Mouse (Mus musculus): Measurements from ENCODE around the gene Kat6b.

The Kat6b gene

GRCm38 (mm10) chr14:21525674-21526073 is 44.4 kb downstream of the Kat6b start:
- no peak for DNase-seq

- DNase-seq, result no peak
Measured at GRCm38 (mm10) chr14:21533566-21533965, 52.3 kb downstream of the Kat6b start.

DNA sequence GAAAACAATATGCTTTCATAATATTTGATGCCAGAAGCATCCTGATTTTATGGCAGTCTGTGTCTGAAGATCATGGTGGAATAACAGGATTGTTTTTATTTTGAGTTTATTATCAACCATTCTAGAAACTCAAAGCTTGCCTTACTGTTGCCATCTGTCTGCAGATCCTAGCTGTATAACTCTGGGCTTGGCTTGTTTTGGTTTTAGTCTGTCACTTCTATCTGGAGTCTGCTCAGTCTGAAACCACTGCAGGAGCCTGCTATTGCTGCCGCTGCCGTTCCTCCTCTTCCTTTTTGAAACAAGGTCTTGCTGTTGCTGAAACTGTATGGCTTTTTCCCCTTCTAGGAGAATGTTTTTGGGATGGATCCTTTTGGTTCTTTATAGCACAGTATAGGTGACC is 52.8 kb downstream of the Kat6b start:
- DNase-seq, result no peak

- no peak for DNase-seq
Measured at GRCm38 (mm10) chr14:21534542-21535272, 53.5 kb downstream of the Kat6b start.

DNA sequence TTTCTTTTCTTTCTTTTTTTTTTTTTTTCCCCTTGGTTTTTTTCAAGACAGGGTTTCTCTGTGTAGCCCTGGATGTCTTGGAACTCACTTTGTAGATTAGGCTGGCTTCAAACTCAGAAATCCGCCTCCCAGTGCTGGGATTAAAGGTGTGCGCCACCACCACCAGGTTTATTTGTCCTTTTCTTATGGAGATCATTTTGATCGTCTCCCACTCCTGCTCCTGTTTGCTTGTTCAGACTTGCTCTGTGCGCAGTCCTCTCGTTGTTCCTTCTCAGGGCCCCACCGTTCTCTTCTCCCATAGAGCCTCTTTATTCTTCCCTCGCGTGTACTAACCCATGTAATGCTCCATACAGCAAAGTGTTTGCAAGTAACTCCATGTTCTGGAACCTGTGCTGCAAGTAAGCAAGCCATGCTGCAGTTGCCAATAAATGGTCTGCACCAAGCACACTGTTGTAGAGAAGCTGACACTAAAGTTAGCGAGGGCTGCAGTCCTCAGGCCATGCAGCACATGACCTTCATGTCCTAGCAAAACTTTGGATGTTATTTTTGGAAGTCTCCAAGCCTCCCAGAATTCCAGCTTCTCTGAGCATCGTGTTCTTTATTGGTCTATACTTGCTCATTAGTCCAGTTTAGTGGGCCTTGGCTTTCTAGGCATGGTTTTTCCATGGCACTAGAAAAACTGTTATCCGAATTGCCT is 55.4 kb downstream of the Kat6b start:
- no peak for DNase-seq

DNA sequence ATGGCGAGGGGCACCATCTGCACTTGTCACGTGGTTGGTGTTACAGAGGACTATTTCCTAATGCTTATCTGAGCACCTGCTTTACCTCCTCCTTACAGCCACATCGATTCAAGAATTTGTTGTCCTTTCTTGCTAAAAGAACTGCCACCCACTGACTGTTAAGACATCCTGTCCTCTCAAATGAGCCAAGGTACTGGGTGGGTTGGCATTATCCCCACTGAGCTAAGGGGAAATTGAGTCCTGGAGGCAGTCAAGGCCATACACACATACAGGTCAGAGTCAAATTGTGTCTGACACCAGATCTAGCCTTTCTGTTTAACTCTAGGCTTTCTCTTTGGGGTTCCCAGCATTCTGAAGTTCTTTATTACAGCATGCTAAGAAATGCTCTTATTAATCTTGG is 56.6 kb downstream of the Kat6b start:
- no peak for DNase-seq

DNA sequence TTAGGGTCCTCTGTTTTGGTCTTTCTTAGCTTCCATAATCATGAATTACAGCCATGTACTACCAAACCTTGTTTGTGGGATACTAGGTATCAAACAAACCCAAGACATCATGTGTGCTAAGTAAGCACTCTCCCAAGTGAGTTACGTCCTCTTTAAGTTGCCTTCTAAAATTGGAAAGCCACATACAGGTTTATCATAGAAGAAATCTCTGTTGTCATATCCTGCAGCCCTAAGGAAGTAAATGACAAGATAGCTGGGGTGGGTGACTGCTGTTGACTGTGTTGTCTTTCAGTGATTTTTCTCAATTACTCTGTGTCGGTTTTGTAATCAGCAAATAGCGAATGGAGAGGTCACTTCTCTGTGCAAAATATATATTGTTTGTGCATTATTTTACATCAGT is 58.5 kb downstream of the Kat6b start:
- no peak for DNase-seq

DNA sequence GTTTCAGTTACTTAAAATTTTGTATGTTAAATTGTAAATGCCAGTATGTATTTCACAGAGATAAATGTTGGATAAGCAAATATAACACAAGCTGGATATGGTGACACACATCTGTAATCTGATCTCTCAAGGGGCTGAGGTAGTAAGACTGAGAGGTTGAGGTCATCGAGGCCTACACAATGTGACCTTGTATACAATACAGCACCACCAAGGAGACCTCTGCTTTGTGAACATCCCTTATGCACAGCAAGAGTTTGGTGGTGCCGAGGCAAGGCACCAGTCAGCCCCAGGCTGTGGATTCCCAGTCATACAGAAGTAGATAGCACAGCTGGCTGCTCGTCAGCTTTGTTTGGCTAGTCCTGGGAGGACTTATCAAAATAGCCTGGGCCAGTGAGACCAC is 59.1 kb downstream of the Kat6b start:
- DNase-seq, result no peak

- no peak for DNase-seq
Measured at GRCm38 (mm10) chr14:21545529-21545928, 64.3 kb downstream of the Kat6b start.

GRCm38 (mm10) chr14:21546351-21546750 is 65.1 kb downstream of the Kat6b start:
- DNase-seq, result no peak

GRCm38 (mm10) chr14:21547297-21547696 is 66.1 kb downstream of the Kat6b start:
- DNase-seq, result no peak

GRCm38 (mm10) chr14:21547965-21548364 is 66.7 kb downstream of the Kat6b start:
- no peak for DNase-seq

GRCm38 (mm10) chr14:21548952-21549607 is 67.8 kb downstream of the Kat6b start:
- DNase-seq, result no peak

DNA sequence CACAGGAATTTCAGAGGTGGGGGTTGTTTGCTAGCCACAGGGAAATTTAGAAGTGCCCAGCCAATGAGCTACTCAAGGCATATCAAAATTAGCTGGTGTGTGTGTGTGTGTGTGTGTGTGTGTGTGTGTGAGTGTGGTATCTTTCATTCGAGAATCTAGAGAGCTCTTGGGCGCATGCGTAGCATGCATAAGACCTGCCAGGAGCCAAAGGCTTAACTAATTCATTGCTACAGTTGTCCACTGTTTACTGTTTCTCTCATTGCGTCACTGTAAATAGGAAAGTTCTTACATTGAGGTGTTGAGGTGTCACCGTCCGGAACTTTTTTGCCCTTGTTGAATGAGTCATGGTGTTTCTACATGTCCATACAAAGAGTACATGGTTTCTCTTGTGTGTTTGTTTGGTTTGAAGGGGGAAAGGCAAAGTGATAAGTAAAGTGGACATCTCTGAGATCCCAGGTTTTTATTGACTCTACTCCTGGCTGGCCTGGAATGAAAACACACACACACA is 68.4 kb downstream of the Kat6b start:
- no peak for DNase-seq

DNA sequence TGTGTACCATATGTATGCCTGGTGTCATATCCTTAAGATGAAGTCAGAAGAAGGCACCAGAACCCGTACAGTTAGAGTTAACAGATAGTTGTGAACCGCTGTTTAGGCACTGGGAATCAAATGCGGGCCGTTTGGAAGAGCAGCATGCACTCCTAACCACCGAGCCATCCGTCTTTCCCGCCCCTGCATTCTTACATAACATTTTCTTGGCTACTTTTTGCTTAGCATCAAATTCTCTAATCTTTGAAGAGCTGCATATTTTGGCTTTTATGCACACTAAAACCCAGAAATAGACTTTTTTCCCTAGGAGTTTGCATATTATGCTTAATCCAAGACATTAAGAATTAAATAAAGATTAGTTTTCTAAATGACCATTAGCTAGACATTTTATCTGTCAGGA is 69.3 kb downstream of the Kat6b start:
- DNase-seq, result no peak

DNA sequence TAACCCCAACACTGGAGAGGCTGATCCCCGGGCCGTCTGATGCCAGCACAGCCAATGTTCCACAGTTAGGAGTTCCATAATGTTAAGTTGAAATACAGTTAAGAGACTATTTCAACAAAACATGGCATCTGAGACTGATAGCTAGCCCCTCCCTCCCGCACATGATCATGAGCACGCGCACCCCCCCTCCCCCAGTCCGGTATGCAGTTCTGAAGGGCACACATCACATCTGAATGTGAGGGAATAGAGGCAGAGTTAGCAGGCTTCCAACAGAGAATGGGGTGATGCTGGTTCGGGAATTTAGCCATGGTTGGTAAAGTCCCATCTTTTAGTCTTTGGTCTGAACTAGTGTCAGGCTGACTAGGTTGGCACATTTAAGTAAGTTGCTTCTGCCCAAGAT is 70.4 kb downstream of the Kat6b start:
- no peak for DNase-seq

- DNase-seq, result peak; percentile 47
Measured at GRCm38 (mm10) chr14:21552958-21553357, 71.7 kb downstream of the Kat6b start.

- no peak for DNase-seq
Measured at GRCm38 (mm10) chr14:21554046-21554445, 72.8 kb downstream of the Kat6b start.

DNA sequence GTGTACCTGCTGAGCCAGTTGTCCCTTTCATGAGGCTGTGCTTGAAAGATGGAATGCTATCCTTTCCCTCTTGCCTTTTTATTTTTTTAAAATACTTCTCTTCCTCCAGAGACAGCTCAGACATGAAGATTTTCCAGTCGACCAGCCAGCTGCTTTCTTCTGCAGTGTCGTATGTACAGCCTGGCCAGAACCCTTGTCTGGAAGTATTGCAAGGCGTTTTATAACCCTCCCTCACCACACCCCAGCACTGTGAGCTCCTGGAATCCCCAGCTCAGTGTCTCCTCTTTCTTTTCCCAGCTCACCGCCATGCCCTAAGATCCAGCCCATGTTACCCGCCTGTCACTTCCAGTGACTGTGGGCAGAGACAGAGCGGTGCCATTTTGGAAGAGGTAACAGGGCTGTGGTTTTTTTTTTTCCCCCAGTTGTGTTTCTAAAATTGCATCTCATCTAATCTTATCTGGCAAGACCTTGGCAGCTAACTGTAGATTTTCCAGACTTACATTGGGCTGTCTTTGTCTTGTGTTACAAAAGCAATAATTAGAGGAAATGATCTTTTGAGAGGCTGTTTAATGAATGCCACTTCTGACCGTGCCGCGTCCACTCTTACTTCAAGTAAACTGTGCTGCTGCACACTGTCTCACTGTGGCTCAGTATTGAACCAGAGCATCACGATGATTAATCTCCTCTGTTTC is 77.4 kb downstream of the Kat6b start:
- peak; percentile 51 for DNase-seq

DNA sequence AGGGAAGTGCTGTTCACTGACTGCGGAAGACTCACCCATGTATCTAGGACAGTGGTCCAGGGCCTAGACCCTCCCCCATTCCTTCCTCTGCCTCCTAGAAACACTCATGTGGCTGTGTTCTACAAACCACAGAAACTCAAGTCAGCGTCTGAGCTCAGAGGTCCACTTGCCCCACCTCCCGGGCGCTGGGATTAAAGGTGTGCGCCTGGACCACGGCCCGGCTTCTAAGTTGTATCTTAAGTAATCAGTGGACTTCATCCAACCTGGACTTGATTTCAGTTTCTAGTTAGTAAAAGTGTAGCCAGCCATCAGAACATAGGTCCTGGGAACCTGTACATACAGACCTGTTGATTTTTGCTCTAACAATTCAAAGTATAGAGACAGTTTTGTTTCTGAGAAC is 78.2 kb downstream of the Kat6b start:
- peak; percentile 22 for DNase-seq

DNA sequence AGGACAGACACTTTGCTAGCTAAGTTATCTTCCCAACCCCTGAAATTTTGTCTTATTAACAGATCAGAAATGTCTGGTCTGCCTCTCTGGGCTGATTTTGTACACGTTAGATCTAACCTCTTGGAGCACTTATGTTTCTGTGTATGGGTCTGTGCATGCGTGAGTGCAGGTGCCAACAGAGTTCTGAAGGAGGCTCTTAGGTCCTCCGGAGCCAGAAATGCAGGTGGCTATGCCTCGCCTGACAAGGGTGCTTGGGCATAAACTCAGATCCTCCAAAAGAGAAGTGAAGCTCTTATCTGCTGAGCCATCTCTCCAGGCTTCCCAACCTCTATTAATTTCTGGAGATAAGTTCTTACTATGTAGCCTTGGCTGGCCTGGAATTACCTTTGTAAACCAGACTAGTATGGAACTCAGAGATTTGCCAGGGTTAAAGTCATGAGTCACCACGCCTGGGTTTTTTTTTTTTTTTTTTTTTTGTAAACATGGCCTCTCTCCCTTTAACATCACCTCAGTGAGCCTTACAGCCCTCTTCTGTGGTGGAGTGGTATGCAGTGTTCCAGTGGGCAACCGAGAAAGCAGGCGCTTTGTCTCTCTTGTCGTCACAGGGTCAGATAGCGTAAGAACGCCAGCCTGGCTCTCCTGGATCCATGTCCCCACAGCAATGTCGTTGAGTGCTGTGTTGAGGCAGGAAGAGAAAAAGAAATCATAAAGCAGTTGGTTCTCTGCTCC is 79.4 kb downstream of the Kat6b start:
- no peak for DNase-seq

DNA sequence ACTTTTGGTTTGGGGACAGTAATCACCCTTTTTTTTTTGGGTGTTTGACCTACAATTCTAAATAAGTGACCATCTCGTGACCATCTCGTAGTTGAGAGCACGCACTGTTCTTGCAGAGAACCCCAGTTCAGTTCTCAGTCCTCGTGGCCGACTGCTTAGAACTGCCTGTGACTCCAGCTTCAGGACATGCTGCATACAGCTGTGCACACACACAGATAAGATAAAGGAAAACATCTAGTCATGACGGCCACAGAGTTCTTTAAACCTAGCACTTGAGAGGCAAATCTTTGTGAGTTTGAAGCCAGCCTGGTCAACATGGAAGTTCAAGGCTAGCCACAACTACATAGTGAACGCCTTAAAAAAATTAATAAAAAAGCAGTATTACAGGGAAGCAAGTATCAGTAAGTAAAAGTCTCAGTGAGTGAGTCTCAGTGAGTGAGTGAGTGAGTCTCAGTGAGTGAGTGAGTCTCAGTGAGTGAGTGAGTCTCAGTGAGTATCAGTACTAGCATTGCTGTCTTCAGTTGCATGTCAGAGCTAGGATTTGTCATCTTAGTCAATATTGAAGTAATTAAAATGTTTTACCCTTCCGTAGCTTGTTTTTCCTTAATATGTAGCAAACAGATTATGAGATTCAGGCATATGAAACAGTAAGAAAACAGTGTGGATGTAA is 80.3 kb downstream of the Kat6b start:
- DNase-seq, result no peak
